Mouse (Mus musculus) olfactory bulb, adult 2 months (tissue): ENCODE measurements at regions not wholly inside any gene's neighbourhood (a gene's known extent, or its start where the extent isn't known, plus 50 kb on each side); places are given as distances from the start of the nearest gene placed in this dataset.

Source experiments
- CTCF ChIP-seq: fragments of 200-500 bp; IDR thresholded peaks from 2 replicates; pipeline ENCODE4 v1.5.1; 2012; ENCODE audit warnings: low read depth, mild to moderate bottlenecking, low read length, moderate library complexity; ENCODE audit not compliant: insufficient read depth
- POLR2A ChIP-seq: fragments of 200-500 bp; IDR thresholded peaks from 2 replicates; pipeline ENCODE4 v1.6.1; 2012; ENCODE audit warnings: mild to moderate bottlenecking, low read depth, low read length, moderate library complexity; ENCODE audit not compliant: insufficient read depth

DNA sequence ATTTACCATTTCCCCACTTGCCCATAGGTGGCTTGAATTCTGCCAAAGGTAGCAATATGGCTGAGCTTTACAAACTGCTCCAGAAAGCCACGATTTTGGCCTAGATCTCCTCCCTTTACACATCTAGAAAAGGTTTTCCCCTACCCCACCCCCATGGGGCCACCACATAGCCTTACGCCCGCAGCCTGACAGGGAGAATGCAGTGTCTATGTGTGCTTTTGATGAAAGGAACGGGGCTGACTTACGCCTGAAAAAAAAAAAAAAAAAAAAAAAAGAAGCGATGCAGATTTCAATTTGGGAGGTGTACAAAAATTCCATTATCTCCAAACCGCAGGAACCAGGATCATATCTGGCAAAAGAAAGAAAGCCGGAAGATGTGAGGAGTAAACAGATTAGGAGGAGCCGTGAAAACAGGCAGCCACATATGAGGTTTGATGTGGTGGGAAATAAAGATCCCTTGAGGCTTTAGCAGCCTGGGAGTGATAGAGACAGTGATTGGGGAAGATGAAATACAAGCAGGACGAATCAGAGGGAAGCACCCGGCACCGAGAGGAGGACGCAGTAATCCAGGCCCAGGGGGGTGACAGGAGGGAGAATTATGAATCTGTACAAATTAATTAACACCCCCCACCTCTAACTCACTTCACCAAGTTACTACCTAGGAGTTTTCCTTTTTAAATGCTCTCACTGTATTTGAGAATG, 121.4 kb upstream of the Vldlr start:
- no peak for TF ChIP-seq CTCF
- no peak for TF ChIP-seq POLR2A
